Comparison of ENCODE assay signal across 14 mouse cellular contexts in the genomic region with DNA sequence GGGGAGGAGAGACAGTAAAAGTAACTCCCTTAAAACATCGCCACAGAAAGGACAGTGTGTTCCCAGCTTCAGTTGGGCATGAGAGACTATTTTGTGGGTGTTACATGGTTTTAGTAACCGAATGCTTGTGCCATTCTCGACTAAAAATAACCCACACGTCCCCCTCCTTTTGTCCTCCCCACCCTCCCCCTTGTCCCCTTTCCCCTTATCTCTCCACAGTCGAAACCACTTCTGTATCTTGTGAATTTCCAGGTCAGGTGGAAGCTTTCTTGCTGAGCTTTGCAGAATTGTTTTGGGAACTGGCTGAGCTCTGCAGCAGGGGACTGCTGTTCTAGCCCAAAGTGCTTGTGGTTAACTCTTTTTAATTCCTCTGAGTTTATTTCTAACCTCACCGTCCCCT.
"Had no signal": no experiment of that assay in that cellular context is flagged by ENCODE, and none has a peak within 500 bp of the region (broad histone marks: within the 10 kb centered on the region; RNA-seq: fewer than 3 reads in every experiment).

No protein-coding gene starts in this region.

- H3K4me2 ChIP-seq: limb, embryonic 13.5 days; neural tube, embryonic 15.5 days had no signal

- ATAC-seq: lung, postnatal 0 days had no signal

- DNase-seq: kidney, postnatal 36 days; layer of hippocampus, adult 9-11 months; layer of hippocampus, postnatal 36 days; lung, adult 2 months; lung, postnatal 36 days; right cerebral cortex, adult 18-20 months; right cerebral cortex, postnatal 25 days; thymus, postnatal 4 days had no signal

- H3K36me3 ChIP-seq: limb, embryonic 13.5 days; midbrain, embryonic 10.5 days; neural tube, embryonic 15.5 days had no signal

- H3K27ac ChIP-seq: limb, embryonic 13.5 days; liver, embryonic 14.5 days; midbrain, embryonic 10.5 days; neural tube, embryonic 15.5 days had no signal

- H3K4me3 ChIP-seq: limb, embryonic 13.5 days; midbrain, embryonic 10.5 days; myocyte; neural tube, embryonic 15.5 days had no signal

- H3K9me3 ChIP-seq: limb, embryonic 13.5 days; midbrain, embryonic 10.5 days; neural tube, embryonic 15.5 days had no signal

- H3K9ac ChIP-seq: limb, embryonic 13.5 days; liver, embryonic 14.5 days; neural tube, embryonic 15.5 days had no signal
